Mouse (Mus musculus): ENCODE data around the gene Sash1.

Gene Sash1

DNA sequence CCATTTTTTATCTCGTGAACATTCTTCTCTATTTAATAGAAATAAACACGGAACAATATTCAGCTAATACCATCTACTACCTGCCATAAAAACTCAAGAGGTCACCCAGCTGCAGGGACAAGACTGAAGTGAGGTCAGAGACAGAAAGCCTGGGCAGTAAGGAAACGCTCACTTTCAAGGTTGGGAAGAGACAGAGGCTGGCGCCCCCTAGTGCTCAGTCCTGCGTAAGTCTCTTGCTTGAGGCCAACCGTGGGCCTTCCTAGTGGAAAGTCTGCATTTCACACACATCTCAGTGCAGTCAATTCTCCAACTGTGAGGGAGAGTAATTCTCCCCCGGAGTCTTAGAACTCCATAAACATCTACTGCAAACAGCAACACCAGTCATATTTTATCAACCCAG, 90.5 kb downstream of the Sash1 start:
- DNase-seq (ENCODE audit: low spot score in 2 of 2), result peak; percentile 57

DNA sequence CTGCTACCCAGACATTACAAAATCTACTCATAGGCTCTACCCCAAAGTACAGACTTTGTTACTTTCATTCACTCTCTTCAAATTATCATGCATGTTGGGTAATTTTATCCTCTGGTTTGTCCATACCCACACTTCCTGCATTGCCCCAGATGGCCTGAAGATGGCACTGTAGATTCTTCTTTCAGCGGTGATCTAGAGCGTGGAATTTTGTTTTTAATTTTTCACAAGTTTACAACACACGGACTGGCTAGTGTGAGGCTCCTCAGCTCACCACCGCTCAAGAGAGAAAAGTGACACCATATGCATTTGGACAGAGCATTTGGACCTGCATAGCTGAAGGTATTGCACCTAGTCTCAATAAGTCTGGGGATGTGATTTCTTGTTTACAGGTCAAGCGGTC, 93.5 kb downstream of the Sash1 start:
- peak in 1 of 2 experiments; percentile 35 for DNase-seq (ENCODE audit: low spot score in 2 of 2)

DNA sequence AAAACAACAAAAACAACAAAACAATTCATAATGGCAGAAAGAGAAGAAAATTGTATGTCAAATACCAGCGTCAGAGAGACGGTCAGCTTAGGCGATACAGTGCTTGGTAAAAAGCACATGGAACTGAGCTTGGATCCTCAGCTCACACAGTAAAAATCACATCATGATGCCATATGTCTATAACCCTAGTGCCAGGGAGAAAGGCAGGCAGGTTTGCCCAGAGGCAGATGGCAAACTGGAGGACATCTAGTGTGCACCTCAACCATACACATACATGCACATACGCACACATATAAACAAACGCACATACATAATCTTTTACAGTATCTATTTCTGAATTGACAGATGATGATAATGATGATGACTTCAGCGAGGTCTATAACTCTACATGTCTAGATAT, 96.8 kb downstream of the Sash1 start:
- no peak for DNase-seq (ENCODE audit: low spot score in 2 of 2)

DNA sequence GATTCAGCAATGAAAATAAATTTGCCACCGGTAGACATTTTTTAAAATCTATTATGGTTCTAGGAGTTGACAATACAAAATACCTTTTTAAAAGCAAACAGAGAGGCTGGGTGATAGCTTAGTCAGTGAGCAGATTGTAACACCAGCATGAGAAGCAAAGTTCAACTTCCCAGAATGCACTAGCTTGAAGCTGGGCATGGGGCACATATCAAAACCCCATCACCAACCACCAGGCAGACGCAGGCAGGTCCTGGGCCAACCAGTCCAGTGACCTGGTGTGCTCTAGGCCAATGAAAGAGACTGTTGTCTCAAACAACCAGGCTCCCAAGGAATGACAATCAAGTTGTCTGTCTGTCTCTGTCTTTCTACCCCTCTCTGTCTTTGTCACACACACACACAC, 98.6 kb downstream of the Sash1 start:
- peak in 1 of 2 experiments; percentile 54 for DNase-seq (ENCODE audit: low spot score in 2 of 2)

DNA sequence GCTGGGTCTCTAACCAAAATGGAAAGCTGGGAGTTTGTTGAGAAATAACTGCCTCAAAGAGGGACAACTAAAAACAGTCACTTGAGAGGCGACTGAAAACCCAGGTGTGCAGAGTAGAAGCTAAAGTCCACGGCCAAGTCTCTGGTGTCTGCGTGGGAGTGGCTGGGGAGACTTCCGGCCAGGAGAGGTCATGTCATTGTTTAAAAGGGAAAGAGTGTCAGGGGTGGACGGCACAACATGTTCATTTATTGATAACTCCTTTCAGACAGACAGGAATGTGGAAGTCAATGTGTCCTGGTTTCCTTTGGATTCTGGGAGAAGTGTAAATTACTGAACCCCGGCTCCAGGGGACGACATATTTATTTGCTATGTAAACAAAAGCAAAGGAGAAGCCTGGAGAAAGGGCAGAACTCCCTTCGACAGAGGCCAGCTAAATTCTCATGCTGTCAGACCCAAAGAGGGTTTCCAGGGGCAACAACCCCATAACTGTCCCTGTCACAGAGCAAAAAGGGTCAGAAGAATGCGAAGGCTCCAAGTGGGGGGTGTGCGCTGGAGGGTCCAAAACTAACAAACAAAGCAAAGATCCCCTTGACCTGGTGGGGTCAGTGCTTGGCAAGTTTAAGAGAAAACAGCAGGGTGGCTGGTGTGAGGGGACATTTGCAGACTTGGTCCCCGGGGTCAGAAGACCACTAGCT, 100.3 kb downstream of the Sash1 start:
- DNase-seq (ENCODE audit: low spot score in 2 of 2), result no peak

DNA sequence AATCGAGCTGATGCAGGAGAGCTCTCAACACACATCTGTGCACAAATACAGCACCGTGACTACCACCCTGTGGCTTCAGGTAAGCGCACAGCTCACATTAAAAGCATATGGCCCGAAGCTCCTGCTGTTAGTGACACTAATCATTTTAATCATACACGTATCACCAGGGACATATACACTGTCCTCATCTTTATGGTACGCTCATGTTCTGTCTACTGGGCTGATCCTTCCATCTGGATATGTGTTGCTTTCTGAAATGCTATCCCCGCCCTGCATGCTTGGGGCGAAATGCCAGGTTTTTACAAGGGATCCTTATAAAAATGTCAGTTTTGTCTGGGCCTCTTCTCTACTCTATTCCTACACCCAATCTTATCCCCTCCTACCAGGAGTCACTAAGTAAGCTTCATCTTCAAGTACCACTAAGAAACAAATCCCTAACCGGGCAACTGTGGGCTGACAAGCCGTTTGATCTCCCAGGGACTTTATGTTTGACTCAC, 103.9 kb downstream of the Sash1 start:
- no peak for DNase-seq (ENCODE audit: low spot score in 2 of 2)

DNA sequence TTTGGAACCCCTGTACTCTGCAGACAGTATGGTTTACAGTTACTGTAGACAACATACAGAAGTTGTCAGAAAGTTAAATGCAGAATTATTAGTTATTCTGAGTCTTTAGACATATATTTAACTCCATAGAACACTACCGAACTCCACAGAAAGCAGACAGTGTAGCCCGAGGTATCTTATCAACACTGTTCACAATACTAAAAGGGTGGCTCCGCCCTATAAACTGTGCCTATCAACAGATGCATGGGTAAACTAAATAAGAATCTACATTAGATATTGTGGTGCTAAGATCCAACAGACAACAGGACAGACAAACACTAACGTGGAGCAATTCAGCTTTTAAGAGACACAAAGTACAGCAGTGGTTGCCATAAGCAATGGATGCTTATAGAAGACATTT, 106.0 kb downstream of the Sash1 start:
- DNase-seq (ENCODE audit: low spot score in 2 of 2), result no peak

DNA sequence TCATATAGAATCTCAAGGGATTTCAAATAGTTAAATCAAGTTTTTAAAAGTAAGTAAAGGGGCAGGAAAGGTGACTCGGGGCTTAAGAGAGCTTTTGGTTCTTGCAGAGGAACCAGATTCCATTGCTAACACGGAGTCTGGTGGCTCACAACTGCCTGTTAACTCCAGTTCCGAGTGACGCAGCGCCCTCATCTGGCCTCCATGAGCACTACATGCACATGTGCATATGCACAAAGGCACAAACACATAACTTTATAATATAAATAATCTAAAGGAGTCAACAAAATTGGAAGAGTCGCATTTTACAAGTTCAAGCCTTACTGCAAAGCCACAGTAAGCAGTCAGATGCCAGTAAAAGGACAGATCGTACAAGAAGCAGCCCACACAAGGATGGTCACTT, 107.0 kb downstream of the Sash1 start:
- no peak for DNase-seq (ENCODE audit: low spot score in 2 of 2)

DNA sequence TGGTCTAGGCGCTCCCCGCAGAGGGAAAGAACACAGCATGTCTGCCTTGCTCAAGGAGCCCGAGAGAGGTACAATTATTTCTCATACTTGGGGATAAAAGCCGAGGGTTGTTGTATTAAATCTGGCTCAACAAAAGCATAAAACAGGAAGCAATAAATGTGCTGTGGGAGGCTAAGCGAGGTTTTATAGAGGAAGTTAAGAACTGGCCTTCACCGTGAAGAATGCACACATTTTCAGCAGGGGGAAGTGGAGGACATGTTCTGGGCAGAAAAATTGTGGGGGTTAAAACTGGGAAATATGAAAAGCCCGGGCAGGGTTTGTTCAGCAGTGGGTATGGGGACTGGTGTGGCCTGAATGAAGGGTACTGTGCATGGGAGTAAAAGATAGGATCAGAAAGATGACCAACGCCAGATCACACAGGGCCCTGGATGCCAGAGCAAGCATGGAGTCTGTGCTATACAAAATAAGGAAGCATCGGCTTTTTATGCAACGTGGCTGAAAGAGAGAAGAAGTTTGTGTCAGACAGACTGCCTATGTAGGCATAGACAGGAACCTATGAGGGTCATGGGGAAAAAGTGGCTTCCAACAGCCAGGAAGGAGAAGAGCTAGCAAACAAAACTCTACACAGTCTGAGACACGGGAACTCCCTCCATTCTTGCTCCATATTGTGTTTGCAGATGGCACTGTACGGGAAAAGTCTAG, 108.2 kb downstream of the Sash1 start:
- no peak for DNase-seq (ENCODE audit: low spot score in 2 of 2)

DNA sequence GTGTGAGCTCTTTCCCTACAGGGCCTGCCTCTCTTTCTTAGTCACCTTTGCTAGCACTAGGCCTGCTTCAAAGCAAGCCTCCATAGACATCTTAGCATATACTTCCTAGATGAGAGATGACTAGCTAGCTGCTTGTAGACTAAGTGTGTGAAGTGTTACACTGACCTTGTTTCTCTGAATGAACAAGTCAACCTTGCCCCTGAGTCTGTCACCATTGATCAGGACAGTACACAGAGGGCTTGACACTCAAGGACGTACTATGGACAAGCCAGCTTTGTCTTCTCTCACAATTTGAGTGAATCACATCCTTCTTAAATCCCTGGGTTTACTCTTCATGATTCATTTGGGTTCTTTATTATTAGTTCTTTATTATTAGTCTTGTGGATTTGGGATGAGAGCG, 109.1 kb downstream of the Sash1 start:
- no peak for DNase-seq (ENCODE audit: low spot score in 2 of 2)

DNA sequence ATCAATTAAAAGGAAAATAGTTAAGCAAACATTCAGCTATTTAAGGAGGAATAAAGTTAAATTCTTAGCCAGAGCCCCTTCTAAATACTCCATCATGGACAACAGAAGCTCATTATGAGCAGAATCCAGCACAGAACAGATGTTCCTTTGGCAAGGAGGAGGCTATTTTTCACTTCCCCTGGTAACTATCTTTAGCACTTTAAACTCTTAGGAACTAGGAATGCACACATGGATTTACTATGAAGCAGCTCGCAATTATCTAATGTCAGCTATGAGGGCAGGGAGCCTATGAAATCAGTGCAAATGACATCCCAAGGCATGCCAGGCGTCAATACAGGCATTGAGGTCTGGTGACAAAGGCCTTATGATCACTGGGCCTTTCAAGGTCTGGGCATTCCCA, 110.1 kb downstream of the Sash1 start:
- DNase-seq (ENCODE audit: low spot score in 2 of 2), result no peak

DNA sequence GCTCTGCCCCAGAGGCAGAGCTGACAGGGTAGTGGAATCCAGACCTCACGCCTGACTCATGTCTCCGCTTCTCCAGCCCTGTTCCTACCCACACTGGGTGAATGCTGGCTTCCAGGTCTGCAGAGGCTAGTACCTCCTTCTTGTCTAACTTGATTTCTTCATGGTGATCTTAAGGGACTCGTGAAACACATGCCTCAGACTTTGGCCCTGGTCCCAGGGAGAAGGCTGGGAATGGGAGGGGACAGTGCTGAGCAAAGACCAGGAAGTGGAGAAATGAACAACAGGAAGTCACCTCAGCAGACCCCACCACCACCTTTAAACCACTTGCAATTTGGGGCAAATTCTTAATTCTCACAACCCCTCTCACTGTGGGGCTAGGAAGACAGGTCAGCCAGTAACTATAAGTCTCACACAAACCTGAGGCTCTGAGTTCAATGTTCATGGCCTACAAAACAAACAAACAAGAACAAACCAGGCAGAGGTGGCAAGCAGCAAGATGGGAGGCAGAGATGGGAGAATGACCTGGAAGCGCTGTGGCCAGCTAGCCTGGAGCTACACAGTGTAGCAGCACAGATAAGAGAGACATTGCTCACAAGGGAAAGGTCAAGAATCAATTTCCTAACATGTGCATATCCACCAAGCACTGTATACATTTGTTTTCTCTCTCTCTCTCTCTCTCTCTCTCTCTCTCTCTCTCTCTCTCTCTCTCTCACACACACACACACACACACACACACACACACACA, 113.2 kb downstream of the Sash1 start:
- DNase-seq (ENCODE audit: low spot score in 2 of 2), result no peak

DNA sequence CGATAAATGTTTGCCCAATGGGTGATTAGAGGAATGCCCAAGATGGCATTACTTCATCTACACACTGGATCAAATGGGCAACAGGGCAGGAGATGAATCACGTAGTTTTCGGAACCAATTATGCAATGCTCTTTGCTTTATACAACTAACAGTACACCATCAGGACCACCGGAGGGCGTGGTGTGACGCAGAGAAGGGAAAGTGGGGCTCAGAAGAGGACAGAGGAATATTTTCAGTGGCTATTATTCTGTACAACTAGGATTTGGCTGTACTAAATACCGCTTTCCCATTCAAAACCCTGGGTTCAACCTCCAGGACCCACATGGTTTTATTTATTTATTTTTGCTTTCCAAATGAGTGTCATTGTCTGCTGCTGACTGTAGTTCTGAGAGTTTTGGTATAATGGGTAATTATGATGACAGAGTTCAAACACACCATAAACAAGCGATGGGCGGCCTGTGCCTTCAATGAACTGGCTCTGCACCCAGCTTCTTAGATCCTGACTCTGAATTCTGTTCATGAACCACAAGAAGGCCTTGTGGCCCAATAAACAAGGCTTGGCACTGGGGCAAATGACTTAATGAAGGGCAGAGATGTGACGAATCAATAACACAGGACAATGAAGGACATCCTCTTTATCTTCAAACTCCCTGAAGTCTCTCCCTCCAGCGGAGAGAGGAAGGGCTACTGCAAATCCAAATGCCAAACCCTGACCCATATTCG, 114.8 kb downstream of the Sash1 start:
- no peak for DNase-seq (ENCODE audit: low spot score in 2 of 2)

DNA sequence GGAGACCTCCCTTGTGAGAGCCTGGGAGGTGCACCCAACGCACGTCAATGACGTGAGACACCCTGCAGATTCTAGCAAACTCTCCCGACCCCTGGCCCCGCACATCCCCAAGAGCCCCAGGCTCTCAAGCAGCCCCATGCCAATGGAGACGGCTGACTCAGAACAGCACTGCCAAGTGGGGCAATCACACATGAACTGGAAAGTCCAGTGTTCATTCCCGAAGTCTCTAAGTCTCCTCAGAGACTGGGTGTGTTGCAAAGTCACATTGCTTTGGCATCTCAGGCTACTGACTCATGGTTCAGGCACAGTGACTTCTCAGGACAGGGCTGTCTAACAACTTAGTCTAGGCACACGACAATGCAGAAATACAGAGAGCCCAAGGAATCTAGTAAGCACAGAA, 117.2 kb downstream of the Sash1 start:
- peak in 1 of 2 experiments; percentile 60 for DNase-seq (ENCODE audit: low spot score in 2 of 2)

DNA sequence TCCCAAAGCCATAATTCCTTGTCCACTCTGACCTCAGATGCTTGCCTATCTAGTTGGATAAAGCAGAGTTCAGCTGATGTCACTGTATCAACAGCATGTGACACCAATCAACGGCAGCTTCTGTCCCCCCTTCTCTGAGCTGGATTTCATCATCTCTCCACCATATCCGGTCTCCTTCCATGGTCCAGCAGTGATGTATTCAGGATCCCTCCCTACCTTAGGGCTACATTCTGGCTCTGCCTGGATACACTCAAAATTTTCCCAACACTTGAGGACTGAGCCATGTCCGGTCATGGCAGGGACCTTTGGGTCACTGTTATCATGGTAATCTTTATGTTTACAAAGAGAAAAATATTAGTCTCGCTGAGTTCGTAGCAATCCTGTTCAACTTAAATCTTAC, 118.5 kb downstream of the Sash1 start:
- DNase-seq (ENCODE audit: low spot score in 2 of 2), result no peak

DNA sequence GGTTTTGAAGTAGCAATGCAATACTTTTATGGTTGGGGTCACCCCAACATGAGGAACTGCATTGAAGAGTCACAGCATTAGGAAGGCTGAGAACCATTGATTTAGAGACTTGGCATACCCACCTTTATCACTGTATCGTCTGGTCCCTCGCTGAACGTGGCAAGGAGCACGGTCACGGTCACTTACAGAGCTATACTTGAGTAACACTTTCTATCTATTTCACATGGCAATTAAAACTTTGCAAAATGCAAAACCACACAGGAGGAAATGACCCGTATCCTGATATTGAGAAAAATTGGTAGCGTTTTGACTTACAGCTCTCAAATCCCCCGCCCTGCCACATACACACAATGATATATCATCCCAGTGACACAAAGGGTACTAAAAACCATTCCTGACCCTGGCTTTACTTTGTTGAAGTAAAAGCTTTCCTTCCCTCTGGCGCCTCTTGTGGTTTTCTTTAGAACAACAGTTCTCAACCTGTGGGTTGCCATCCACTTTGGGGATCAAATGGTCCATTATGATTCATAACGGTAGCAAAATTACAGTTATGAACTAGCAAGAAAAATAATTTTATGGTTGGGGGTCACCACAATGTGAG, 119.8 kb downstream of the Sash1 start:
- DNase-seq (ENCODE audit: low spot score in 2 of 2), result no peak

DNA sequence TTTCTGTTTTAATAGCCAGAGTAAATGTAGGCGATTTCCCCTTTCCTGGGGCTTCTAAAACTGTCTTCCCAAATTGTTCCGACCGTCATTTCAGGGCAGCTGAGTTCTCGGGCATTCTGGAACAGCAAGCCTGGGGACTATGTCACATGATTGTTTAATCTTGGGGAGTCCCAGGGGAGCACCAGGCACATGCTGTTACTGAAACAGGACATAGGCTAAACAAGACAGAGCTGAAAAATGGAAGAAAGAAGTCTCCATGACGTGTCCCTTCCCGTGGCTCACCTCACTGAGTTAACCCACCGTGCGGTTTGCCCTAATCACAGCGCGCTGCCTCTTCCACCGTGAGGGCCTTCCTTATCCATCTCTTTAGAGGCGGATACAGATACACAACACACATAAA, 123.1 kb downstream of the Sash1 start:
- DNase-seq (ENCODE audit: low spot score in 2 of 2), result no peak

DNA sequence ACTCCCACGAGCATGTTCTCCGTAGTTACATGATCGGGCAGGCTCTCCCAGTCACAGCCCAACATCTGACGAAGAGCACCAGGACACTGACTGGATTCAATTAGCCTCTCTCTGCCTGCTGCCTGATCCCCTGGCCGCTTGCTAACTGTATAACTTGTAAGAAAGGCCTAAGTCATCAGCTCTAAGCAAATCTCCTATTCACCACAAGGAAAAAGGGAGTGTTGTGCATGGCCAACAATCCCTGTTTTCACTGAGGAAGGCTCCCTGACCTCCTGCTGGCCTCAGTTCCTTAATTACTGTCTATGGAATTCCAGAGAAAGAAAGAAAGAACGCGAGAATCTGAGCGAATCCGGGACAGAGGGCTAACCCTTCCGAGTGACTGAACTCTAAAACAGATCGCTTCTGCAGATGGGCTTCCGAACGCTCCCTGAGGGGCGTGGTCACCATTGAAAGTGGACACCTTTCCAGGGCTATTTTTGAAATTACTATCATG, 123.6 kb downstream of the Sash1 start:
- peak in 1 of 2 experiments; percentile 48 for DNase-seq (ENCODE audit: low spot score in 2 of 2)

DNA sequence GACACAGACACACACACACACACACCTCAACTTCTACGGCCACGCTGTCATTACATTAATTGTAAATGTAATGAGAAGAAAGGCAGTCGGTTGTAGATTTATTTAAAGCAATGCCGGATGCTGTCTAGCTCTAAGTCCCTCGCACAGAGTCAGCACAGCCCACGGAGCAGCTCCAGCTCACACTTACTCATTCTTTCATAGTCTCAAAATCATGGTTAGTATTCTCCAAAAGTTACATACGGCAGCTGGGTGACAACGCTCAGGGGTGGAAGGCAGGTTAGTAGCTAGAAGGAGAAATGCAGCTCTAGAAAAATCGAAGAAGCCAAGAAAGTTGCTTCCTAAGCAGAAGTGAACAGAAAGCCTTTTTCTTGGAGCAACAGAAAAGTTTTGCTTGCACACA, 124.2 kb downstream of the Sash1 start:
- DNase-seq (ENCODE audit: low spot score in 2 of 2), result no peak

DNA sequence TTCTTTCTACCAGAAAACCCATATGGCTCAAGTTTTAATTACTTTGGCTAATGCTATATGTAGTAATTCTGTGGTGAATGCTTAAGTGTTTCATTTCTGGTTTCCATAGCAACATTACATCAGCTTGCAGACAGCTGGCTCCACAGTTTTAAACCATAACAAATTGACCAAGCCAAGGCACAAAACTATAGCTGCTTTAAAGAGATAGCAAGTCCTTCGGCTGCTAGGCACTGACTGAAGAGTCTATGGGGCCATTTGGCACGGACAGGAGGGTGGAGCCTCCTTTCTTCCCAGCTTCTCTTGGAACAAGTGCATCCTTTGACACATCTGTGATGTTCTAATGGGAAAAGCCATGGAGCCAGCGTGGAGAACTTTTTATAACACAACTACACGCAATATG, 125.3 kb downstream of the Sash1 start:
- no peak for DNase-seq (ENCODE audit: low spot score in 2 of 2)

DNA sequence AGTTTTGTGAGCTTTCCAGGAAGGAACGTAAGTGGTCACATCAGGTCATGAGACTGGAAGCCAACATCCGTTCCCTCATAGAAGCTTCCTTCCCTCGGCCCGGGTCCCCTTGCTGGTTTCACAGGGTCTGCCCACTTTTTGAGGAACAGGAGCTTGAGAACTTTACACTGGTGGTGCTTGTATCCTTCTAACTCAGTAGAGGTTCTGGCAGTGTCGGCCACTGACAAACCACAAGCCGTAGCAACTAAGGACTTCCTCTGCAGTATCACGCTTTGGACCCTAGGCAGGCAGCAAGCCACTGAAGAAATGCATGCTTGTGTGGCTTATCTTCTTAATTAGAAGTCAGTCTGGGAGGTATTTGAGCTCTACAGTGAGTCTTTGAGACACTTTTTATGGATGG, 126.6 kb downstream of the Sash1 start:
- no peak for DNase-seq (ENCODE audit: low spot score in 2 of 2)

Measured in urinary bladder, adult 18-20 months (tissue).